ENCODE assay signal across 23 mouse cellular contexts in the genomic region with DNA sequence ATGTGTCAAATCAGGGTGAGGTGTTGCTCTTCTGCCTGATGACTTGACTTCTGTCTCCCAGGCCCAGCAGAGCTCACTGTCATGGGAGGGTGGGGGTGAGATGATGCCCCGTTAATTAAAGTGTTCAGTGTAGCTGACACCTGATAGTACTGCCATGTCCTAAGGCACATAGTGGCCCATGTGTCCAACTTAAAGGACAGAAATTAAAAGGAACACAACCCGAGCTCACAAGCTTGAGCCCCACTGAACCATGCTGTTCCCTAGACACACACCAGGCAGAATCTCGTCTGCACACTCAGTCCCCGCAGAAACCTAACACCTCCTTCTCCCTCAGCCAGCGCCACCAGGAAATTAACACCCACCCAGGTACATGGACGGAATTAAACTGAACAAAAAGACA. TPM values are rescaled to one million over a fixed set of nuclear protein-coding genes. Genes with fewer than 3 reads are reported as not detected.
"Had no signal": no experiment of that assay in that cellular context is flagged by ENCODE, and none has a peak within 500 bp of the region (broad histone marks: within the 10 kb centered on the region; RNA-seq: fewer than 3 reads in every experiment).

No protein-coding gene starts in this region.

- H3K36me3 ChIP-seq: midbrain, embryonic 12.5 days; neural tube, embryonic 13.5 days; neural tube, embryonic 15.5 days had no signal

- H3K4me1 ChIP-seq: midbrain, embryonic 12.5 days; neural tube, embryonic 13.5 days; neural tube, embryonic 15.5 days had no signal

- H3K4me2 ChIP-seq: lung, embryonic 14.5 days; midbrain, embryonic 12.5 days; neural tube, embryonic 13.5 days; neural tube, embryonic 15.5 days had no signal

- H3K9me3 ChIP-seq: midbrain, embryonic 12.5 days; neural tube, embryonic 13.5 days; neural tube, embryonic 15.5 days had no signal

- DNase-seq: lung, adult 18-20 months; lung, embryonic 14.5 days; lung, postnatal 10 days; lung, postnatal 4 days; midbrain, embryonic 14.5 days; retina, postnatal 1 day; right cerebral cortex, adult 18-20 months; right cerebral cortex, postnatal 25 days; right cerebral cortex, postnatal 4 days; spleen, adult 18-20 months; thymus, adult 18-20 months; thymus, postnatal 14 days; thymus, postnatal 36 days had no signal

- ATAC-seq: midbrain, embryonic 16.5 days had no signal

- H3K9ac ChIP-seq: lung, embryonic 14.5 days; midbrain, embryonic 12.5 days; neural tube, embryonic 13.5 days; neural tube, embryonic 15.5 days had no signal

- H3K27me3 ChIP-seq: midbrain, embryonic 12.5 days; neural tube, embryonic 13.5 days; neural tube, embryonic 15.5 days had no signal

- H3K27ac ChIP-seq: midbrain, embryonic 12.5 days; neural tube, embryonic 13.5 days; neural tube, embryonic 15.5 days had no signal

- H3K4me3 ChIP-seq: midbrain, embryonic 12.5 days; myocyte; neural tube, embryonic 13.5 days; neural tube, embryonic 15.5 days had no signal

RNA-seq across cellular contexts. Expression of a gene that starts 4.3 kb away (rescaled TPM):
- total RNA-seq: megakaryocyte, adult 5-6 weeks; megakaryocyte-erythroid progenitor cell, adult 5-6 weeks had no signal
- polyA plus RNA-seq: lung, embryonic 14.5 days; midbrain, embryonic 12.5 days; midbrain, embryonic 14.5 days; myocyte; neural tube, embryonic 11.5 days; neural tube, embryonic 13.5 days; neural tube, embryonic 15.5 days; stomach, embryonic 14.5 days; stomach, embryonic 16.5 days had no signal
